Mouse (Mus musculus) lung, postnatal 14 days (tissue): ENCODE results near the gene Hacd3.

Source experiments
- DNase-seq: peaks from one replicate; pipeline ENCODE4 v3.0.0; 2021

The Hacd3 gene

GRCm38 (mm10) chr9:64943997-64944396 lies 77.5 kb downstream of the Hacd3 start:
- no peak for DNase-seq

- DNase-seq = no peak
Measured at GRCm38 (mm10) chr9:64941650-64942049, 79.8 kb downstream of the Hacd3 start.

DNA sequence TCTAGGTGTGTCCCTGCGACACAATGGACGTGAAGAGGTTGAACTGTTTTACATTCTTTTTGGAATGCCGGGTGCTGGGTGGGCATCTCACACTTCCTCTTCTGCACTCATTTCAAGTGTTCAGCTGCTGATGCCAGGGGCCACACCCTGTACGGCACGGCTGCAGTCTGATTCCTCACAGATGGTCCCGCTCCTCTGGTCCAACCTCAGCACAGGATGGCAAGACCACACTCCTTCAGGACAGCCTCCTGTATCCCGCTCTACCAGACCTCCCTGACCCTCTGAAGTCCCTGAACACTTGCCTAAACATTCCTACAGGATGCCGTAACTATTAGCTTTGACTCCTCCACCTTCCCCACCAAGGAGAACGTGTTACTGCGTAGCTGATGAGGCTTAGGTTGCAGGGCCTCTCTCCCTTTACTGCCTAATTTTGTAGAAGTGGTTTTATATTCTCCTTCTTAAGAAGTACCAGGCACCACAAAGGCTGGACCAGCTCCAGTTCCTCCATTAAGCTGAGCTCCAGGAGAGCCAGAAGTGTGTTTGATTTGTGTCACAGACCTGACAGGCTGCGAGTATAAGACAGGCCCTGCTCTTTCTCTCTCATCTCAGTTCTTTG lies 80.7 kb downstream of the Hacd3 start:
- no peak for DNase-seq

GRCm38 (mm10) chr9:64939790-64940189 lies 81.7 kb downstream of the Hacd3 start:
- DNase-seq = no peak

DNA sequence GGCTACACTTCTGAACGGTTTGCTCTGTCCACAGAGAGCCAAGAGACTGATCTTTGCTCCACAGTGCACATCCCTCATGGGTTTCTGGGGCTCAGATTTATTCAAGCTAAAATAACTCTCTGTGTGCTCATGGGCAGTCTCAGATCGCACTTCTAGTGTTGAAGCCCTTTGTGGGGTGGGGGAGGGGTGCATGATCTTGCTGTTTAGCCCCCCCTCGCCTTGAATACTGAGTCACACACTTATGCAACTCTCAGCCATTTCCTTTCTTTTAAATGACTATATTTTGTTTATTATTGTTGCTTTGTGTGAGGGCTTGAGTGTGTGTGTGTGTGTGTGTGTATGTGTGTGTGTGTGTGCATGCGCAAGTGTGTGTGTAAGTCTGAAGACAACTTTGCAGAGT lies 82.2 kb downstream of the Hacd3 start:
- DNase-seq = no peak

DNA sequence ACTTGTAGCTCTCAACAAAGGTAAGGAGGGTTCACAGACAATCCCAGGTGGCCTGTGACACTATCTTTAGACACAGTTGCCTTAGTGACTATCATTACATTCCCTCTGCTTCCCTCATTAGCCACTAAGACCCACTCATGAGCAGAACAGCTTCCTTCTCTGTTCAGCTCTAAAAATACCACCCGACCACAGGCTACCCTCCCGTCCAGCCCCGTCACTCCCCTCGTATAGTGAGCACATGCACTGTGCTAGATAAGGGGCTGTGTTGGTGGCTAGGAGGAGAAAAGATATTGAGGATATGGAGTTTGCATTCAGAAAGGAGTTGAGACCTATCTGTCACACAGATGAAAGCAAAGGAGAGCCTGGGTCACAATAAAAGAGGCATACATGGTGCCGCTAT lies 83.0 kb downstream of the Hacd3 start:
- no peak for DNase-seq

DNA sequence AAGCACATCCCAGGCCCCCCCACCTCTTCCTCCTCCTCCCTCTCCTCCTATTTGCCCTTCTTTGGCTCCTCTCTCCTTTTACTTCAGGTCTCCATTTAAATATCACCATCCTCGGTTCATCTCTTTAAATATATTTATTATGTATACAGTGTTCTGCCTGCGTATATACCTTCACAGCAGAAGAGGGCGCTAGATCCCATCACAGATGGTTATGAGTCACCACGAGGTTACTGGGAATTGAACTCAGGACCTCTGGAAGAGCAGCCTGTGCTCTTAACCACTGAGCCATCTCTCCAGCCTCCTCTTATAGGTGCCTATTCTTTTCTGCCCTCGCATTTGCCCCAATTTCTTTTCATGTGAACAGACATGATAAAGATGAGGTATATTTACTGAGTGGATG lies 84.0 kb downstream of the Hacd3 start:
- DNase-seq = no peak
